Mouse (Mus musculus) heart, adult 9 months (tissue): Measurements from ENCODE around the gene Slc37a4.
"Not testable (repeated sequence)": the region's sequence is repeated elsewhere in the genome, so short reads cannot be mapped to it uniquely, and the experiment has no call there.

Experiments
- DNase-seq, 2 experiments: peaks; one replicate each; pipeline ENCODE4 v3.0.0; 2022; ENCODE audit warnings: low spot score in 2 of 2

The Slc37a4 gene

DNA sequence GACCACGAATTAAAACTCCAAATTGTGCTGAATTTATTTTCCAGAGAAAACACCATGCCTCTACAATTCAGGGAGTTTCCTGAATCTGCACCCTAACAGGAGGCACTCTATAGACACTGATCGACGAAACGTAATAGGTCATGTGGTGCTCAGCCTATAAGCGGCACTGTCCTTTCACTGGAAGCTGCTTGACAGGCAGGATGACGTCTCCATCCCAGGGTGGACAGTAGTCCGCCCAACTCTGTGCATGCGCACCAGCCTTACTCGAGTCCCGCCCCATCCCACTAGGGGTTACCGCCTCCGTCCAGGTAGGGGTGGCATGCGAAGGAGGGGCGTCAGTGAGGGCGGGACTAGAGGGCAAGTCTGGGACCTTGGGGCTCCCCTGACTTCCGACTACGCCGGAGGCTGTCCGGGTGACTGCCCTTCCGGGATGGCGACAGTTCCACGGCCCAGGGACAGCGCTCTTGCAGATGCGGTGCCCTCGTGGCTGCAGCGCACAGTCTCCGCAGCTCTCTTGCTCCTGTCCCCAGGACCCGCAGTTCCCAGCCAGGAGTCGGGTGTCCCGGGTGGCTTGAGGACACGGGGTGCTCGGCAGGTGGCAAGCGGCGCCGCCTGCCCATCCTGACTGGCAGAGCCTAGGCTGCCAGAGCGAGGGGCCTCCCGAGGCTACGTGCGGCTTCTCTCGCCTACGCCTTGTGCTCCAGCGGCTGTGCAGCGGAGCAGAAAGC lies at the start of gene Slc37a4:
TSS of gene Slc37a4 (plus strand) at position 169 of the 728 bp plus-strand sequence.
- peak; percentile 98 to 99 for DNase-seq

DNA sequence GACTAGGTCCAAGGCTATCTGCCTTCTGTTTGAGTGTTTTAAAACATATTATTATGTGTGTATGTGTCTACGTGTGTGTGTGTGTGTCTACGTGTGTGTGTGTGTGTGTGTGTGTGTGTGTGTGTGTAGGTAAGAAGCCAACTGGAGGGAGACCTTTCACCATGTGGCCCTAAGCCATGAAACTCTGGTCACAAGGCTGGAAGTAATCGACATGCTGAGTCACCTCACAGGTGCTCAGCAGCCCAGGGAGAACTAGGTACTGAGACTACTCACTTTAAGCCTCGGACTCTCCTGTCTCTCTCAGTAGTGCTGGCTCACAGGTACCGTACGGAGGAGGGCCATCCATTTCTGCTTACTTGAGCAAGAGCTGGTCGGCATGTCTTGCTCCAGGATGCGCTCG lies 49.5 kb upstream of the Slc37a4 start:
- DNase-seq = no peak

DNA sequence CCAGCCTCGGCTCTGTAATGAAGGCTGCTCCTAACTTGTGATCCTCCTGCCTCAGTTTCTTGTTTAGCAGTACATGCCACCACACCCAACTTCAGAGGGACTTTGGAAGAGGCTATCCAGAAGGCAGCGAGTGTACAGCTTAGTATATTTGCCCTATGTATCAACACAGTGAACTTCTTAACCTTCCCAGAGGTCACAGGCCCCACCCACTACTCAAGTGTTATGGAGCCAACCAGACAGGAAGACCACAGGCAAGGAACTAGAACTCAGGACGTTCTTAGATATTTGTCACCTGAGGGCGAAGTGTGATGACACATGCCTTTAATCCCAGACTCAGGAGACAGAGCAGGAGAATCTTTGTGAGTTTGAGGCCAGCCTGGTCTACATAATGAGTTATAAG lies 49.0 kb upstream of the Slc37a4 start:
- DNase-seq = no peak

DNA sequence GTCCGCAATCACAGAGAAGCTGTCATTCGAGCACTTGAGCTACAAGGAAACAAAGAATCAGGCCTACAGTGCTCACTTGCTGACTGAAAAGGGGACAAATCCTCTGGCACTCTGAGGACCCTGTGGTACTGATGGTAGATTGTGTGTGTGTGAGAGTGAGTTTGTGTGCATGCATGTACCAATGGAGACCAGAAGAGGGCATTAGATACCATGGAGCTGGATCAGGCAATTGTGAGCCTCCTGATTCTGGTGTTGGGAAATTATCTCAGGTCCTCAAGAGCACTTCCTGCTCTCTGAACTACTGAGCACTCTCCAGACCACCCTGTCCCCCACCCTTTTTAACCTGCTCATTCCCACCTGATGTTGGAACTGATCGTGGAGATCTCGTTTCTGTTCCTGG lies 48.1 kb upstream of the Slc37a4 start:
- no peak for DNase-seq

DNA sequence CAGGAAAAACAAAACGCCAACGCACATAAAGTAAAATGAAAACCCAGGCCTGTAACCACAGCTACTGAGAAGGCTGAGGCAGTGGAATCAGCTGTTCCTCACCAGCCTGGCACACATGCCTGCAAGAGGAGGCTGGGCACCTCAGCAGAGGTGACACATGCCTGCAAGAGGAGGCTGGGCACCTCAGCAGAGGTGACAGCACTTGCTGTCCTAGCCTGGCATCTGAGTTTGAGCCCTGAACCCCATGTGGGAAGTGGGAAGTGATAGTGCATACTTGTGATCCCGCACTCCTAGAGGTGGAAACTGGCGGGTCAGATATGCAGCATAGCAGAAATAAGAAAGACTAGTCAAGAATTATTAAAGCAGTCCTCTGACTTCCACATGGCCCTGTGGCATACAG lies 45.3 kb upstream of the Slc37a4 start:
- DNase-seq = no peak

DNA sequence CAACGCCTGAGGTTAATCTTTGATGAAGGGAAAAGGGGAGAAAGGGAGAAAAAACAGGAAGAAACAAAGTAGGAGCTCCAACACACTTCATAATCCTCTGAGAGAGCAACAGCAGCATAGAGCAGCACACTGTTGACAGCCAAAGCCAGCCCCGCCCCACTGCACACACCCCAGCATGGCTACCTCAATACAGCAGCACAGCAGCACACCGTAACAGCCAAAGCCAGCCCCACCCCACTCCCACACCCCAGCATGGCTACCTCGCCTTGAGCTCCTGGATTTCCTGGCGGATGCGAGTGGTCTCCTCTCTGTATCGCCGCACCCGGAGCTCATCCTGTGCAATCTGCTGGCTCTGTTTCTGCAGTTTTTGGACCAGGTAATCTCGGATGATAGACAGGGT lies 44.3 kb upstream of the Slc37a4 start:
- no peak for DNase-seq

DNA sequence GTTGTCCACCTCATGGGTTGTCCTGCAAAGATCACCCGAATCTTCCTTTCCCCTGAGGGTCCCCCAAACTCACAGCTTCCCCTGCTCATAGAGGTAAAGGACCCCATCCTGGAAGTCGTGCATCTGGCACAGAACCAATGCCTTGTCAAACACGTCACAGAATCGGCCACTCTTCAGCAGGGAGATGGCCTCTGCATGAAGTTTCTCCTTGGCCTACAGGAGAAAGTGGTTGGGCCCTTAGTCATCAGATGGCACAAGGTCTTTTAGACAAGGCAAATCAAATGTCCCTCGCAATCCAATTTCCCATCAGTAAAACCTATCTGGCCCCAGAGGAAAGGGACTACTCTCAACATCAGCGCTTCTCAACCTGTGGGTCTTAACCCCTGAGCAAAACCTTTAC lies 43.5 kb upstream of the Slc37a4 start:
- no peak for DNase-seq

DNA sequence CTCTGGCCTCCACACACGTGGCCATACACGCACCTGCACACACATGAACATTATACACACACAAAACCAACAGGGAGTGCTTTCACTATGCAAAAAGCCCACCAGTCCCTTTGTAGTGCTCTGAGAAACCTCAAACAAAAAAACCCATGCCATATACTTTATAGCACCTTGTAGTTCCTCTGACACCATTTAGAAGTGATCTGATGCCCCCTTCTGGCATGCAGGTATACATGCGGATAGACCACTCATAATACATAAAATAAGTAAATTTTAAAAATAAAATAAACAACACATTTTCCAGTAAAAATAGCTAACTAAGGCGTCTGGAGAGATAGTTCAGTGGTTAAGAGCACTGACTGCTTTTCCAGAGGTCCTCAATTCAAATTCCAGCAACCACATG lies 39.4 kb upstream of the Slc37a4 start:
- DNase-seq = no peak

DNA sequence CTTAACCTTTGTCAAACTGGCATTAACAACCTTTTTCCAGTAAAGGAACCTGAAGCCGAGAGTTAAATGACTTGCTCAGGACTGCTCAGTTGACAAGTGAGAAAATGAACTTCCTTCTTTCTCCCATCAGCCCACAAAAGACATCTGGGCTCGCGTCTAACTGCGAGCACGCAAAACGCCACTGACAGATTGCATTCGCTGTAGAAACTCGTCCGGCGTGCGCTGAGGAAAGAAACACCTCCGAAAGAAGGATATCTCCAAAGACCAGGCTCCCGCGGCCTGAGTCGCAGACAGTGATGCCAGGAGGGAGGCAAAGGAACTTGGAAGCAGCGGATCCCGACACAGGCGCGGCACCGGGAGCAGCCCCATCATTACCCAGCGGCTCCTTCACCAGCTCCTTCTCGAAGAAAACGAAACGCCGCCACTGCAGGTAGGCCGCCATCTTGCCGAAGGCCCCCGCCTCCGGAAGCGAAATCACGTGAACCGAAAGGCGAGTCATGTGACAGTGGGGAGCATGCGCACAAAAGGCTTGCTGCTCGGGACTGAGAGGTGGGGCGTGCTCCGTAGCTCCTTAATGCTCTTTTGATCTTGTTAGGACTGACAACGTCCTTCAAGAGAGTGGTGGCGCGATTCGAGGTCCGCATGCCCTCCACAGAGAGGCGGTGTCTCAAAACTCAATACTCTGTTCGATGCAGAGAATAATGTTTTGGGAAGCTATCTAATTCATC lies 35.3 kb upstream of the Slc37a4 start, which contains the start of gene Vps11:
TSS of gene Vps11 (minus strand) at position 481 of the 728 bp plus-strand sequence.
- peak; percentile 93 to 95 for DNase-seq

DNA sequence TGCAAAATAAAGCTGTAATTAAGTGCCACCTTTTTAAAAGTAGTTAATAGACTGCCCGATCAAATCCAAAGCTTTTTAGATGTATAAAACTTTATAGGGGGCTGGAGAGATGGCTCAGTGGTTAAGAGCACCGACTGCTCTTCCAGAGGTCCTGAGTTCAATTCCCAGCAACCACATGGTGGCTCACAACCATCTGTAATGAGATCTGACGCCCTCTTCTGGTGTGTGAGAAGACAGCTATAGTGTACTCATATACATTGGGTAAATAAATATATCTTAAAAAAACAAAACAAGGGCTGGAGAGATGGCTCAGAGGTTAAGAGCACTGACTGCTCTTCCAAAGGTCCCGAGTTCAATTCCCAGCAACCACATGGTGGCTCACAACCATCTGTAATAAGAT lies 34.7 kb upstream of the Slc37a4 start:
- DNase-seq = not testable (repeated sequence)

DNA sequence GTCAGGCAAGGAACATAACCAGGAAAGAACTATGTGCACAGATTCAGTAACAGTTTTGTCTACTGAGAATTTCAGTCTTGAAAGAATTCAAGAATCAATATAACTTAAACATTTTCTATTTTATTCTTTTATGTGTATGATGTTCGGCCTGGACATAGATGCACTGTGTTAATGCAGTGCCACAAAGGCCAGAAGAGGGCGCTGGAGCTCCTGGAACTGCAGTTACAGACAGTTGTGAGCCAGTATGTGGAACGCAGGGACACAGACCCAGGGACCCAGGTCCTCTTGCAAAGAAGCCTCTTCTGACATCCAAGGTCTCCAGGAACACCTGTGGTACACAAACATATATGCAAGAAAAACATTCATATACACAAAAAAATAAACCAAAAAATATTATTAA lies 32.2 kb upstream of the Slc37a4 start:
- no peak for DNase-seq

DNA sequence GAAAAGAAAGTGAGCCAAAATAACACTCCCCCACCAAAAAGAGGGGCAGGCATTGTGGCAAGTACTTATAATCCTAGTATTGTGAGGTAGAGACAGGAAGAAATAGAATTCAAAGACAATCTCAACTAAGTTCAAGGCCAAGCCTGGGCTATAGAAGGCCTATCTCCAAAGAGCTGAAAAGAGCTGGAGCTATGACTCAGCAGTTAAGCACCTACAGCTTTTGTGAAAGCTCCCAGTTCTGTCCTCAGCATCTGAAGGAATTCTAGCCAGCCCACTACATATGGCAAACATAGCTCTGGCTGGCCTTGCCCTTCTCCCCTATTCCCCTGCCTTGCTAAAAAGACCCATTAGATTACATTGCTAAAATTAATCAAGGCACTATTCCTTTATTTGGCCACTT lies 23.3 kb upstream of the Slc37a4 start:
- no peak for DNase-seq

DNA sequence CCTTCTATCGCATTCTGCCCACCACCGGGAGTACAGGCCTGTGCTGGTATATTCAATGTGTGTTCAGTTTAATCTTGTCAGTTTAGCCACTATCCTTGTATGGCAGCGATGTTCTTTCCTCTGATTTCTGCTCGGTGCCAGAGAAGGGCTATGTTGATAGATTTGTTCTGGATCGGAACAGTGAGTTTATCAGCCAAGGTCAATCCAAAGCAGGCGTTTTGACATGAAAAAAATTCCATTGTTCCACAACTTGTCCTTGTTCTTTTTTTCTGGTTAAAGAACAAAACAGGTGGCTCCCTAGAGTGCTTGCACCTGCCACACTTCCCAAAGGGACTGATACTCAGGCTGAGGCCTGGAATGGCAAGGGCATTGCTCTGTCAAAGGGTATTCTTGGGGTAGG lies 20.5 kb upstream of the Slc37a4 start:
- DNase-seq = no peak

DNA sequence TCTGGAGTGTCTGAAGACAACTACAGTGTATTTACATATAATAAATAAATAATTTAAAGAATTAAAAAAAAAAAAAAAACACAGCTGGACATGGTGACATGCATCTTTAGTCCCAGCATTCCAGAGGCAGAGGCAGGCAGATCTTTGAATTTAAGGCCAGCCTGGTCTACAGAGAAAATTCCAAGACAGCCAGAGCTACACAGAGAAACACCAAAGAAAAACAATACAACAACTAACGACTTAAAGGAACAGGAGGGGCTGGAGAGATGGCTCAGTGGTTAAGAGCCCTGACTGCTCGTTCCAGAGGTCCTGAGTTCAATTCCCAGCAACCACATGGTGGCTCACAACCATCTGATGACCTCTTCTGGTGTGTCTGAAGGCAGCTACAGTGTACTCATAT lies 19.3 kb upstream of the Slc37a4 start:
- not testable (repeated sequence) for DNase-seq

DNA sequence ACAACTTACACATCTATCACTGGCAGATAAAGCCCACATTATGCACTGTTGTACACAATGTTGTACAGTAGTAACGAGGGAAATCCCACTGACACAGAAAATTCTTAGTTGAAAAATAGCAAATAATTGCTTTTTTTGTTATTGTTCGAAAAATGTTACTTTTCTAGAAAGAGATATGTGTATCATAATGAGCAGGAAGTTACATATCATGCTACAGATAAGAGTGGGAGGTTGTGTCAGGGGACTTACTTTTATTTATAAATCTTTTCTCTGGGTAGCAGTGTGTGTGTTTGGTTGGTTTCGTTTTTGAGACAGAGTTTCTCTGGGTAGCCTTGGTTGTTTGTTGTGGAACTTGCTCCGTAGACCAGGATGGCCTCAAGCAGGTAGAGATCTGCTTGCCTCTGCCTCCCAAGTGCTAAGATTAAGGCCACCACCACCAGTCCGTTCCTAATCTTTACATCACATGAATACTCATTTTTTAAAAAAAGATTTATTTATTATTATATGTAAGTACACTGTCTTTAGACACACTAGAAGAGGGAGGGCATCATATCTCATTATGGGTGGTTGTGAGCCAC lies 18.4 kb upstream of the Slc37a4 start:
- DNase-seq = no peak

DNA sequence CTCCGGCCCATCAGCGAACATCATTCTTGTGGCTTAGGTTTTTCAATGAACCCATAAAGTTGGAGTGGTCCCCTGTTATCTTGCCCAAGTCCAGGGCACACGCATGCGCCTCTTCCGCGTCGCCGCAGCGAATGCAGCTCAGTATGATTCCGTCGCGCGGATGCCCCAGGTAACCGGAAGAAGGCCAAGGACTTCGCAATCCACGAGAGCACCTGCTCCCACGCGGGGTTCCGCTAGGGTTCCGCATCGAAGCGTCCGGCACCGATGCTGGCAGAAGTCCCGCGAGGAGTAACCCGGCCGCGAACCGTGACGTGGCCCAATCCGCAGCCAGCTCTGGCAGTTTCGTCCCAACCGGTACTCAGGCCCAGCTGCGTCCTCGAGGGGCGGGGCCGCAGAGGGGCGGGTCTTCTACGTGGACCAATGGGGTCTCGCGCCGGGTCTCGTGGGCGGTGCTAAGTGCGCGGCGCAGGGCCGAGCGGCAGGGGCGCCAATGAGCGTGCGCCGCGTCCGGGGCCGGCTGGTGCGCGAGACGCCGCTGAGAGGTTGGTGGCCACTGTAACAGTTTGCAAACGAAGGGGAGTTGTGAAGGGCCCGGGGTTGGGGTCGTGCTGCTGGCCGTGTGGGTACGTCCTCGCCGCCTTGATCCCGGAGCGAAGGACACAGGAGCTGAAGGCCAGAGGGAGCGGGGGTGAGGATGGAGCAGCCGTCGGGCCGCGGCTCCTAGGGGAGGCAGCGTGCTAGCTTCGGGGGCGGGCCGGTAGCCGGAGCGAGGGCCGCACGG lies 17.4 kb upstream of the Slc37a4 start, which contains the start of gene Hyou1:
TSS of gene Hyou1 (plus strand) at position 437 of the 781 bp plus-strand sequence.
- peak; percentile 99 for DNase-seq

DNA sequence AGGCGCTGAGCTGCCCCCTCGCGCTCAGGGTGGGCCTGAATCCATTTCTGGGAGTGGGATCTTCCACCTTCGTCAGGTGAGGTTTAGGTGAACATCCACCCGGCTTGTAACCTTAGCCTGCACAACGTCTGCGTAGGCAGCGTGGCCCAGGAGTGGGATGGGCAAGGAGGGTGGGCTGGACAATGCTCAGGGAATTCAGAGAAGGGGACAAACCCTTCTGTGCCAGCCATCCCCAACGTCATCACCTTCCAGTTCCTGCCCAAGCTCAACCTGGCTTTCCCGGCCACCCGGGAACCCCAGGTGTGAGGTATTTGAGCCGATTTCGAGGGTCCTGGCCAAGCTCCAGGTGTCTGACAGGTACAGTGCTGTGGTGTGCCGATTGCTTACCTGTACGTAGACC lies 16.8 kb upstream of the Slc37a4 start:
- no peak for DNase-seq

DNA sequence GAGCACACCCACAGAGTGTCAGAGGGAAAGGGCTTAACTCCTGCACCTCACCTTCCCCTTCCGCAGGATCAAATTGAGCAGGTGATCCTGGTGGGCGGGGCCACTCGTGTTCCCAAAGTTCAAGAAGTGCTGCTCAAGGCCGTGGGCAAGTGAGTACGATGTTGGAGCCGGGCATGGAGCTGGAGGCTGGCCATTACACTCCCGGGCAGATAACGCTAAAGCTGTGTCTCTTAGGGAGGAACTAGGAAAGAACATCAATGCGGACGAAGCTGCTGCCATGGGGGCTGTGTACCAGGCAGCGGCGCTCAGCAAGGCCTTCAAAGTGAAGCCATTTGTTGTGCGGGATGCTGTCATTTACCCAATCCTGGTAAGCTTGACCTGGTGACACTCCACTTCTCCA lies 12.1 kb upstream of the Slc37a4 start:
- no peak for DNase-seq

DNA sequence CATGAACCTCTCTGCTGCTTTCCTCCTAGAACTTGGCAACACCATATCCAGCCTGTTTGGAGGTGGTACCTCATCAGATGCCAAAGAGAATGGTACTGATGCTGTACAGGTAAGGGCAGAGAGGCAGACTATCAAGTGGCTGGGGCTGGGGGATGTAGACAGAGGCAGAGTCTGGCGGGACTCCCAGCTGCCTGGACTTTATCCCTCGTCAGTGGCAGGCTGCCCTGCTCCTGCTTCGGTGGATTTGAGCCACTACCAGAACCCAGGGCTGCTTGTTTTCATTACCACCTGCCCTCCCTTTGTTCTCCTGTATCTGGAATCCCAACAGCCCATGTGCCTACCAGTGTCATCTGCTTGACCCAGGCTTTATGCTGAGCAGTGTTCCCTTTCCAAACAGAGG lies 9.4 kb upstream of the Slc37a4 start:
- DNase-seq = no peak

DNA sequence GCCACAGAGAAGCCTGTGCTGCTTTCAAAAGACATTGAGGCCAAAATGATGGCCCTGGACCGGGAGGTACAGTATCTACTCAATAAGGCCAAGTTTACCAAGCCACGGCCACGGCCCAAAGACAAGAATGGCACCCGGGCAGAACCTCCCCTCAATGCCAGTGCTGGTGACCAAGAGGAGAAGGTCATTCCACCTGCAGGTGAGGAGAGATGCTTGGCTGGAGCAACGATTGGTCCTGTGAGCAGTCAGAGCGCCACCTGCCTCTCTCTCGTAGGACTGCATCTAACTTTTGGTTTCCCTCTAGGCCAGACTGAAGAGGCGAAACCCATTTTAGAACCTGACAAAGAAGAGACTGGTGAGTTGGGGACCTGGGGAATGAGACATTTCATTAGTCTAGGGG lies 7.4 kb upstream of the Slc37a4 start:
- DNase-seq = no peak

DNA sequence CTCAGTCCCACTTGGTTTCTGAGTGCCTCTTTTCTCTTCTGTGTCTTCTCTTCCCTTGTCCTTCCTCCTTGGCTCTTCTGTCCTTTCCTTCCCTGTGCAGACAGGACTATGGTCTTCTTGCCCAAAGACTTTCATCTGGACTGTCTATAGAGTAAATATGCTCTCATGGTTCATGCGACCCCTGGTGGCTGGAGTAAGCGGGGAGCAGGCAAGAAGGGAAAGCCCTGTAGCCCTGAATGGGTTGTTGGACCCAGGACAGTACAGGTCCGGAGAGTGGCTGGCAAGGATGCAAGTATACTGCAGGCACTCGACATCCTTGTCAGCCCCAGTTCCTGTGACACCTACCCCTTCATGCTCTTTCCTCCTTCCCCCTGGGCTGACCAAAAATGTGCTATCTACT lies 5.2 kb upstream of the Slc37a4 start:
- DNase-seq = peak in 1 of 2 experiments; percentile 57

DNA sequence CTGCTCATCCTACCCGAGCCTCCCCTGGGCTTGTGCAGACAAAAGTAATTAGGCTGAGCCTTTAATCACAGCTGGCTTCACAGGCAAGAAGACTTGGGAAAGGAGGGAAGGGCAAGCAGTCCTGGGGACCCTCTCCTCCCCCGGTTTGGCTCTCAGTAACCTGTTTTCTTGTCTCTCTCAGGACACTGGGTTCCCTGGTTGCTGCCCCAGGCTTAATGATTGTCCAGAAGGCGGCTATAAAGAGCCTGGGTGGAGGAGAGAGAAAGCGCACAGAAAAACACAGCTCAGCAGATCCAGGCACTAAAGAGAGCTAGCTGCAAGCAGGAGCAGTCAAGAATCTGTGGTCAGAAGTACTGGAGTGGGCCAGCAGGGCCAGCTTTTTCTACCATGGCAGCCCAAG lies 1.4 kb downstream of the Slc37a4 start:
- no peak for DNase-seq
